Mouse (Mus musculus): ENCODE results near the gene St6galnac6.

DNA sequence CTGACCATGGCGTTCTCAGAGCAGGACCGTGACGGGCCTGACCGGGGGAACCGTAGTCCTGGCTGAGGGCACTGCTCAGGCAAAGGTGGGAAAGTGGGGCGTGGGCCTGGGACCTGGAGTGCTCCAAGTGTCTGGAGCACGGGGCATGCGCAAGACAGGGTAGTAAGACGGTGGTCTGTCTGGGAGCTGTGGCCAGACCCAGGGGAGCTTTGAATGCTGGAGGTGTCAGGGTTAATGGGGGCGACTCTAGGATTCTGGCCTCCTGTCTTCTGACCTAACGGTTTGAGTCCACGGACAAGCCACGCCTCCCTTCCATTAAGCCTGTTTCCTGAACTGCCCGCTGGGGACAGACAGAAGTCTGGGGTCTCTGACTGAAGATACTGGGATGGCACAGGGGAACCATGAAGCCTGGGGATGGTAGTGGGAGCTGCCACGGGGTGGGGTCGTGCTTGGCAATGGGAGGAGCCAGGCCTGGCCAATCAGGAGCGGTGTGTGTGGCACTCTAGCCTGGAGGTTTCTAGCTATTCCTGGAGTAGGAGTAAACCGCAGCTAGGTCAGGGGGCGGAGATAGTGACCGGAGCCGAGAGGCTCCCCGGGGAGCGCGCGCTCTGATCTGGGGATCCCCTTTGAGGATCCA is 8.8 kb downstream of the St6galnac6 start:
- TF ChIP-seq POLR2A (IDR thresholded peaks at IDR 0.05; ENCODE audit: low read depth, low read length) (no peak), CTCF (IDR thresholded peaks at IDR 0.05; ENCODE audit: extremely low read depth, insufficient read depth, insufficient read length, insufficient replicate concordance) (no peak)

Data from spleen, adult 2 months (tissue).